Mouse (Mus musculus) mesoderm, embryonic 11.5 days (tissue): ENCODE data around the gene Zfp345.
"Not testable (repeated sequence)": the region's sequence is repeated elsewhere in the genome, so short reads cannot be mapped to it uniquely, and the experiment has no call there.

Experiments used
- DNase-seq: peaks from one replicate; pipeline ENCODE4 v3.0.0-alpha.2; 2012; ENCODE audit warnings: low read depth, low spot score

Zfp345 gene

GRCm38 (mm10) chr2:150484939-150485778 is at the start of gene Zfp345:
TSS of gene Zfp345 (minus strand) at chr2:150485091.
- DNase-seq = not testable (repeated sequence)

DNA sequence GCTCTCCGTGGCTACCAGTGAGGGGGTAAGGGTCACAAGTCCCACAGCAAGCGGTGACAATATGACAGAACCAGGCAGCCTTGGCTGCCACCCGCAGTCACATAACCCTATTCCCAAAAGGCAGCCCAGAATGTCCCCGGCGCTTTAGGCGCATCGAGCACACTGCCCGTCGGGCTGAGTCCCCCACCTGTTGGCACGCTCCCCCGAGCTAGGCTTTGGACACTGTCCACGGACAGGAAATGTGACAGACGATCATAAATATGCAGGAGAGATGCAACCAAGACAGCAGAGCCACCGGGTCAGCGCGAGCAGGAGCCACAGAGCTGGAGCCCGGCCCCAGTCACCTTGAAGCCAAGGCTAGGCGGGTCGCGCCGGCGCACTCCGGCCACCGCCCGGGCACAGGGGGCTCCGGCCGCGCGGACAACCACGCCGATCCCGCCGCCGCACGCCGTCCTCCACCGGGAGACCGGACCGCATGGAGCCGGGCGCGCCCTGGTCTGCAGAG is 40.9 kb upstream of the Zfp345 start:
- DNase-seq = peak; percentile 14

DNA sequence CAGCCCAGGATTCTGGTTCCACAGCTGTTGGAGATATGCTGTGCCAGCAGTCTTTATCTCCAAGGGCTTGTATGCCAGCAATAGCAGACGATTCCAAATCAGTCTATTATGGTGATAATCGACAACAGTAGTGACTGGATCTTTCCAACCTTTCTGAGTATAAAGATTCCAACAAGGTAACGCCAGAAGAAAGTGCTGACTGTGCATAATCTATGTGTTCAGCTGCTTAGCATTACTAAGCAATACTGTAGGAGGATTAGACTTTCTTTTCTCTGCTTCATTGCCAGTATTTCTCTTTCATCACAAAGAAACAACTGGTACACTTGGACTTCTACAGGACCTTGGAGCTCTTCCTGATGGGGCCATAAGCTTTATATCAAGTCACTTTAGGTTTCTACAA is 27.9 kb upstream of the Zfp345 start:
- no peak for DNase-seq

DNA sequence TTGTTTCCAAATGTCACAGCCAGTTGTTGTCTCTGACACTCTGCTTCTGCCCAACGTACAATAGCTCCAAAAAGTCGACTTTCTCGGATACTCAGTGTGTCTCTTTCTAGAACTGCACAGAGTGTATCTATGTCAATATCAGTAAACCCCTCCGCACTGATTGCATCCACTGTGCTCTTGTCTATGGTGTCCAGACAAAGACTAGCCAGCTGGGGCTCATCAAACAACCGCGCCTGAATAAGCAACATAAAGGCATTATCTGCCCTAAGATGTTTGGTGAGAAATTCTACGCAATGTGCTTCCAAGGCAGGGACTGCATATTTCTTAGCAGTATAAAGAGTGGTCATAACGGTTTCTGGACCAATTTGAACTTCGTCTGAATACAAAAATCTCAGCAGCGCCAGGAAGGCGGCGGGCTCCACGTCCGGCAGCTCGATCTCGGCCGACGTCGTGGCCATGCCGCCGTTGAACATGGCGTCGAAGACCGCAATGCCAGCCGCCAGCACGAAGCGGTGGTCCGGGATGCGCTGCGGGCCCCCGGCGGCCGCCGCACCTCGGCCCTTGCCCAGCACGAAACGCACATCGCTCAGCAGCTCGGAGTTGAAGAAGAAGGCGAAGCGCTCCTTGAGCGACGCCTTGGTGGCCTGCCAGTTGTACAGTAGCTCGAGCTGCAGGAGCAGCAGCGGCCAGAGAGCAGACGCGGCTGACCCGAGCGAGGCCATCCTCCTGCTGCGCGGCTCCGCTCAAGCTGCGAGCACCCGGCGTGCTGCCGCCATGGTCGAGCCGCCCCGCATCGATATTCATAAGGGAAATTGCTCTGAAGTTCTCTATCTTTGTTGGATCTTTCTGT is 15.5 kb upstream of the Zfp345 start:
- DNase-seq = peak; percentile 2

DNA sequence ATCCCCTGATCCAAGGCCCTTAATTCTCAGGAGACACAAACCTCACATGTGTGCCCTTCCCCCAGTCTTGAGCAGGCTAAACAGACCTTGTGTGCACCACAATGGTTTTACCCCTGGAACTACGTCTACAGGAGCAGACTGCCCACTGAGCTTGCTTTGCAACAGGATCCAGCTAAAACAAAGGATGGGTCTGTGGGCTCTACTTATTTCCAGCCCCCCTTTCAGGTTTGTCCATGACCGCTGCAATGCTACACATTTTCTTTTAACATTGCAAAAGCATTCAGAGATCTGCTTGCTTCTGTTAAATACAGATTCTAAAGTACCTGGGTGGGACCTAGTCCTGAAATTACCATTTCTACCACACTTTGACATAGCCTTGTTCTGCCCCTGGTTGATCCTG is 8.1 kb upstream of the Zfp345 start:
- no peak for DNase-seq

GRCm38 (mm10) chr2:150451180-150451919 is 33.5 kb downstream of the Zfp345 start, which contains the start of gene Zfp442:
TSS of gene Zfp442 (minus strand) at chr2:150451486.
- peak; percentile 69 for DNase-seq

GRCm38 (mm10) chr2:150439084-150439483 is 45.8 kb downstream of the Zfp345 start:
- not testable (repeated sequence) for DNase-seq
